In genomic region chr6:140472345-140472744, GRCm38 (mm10) we compare ENCODE assay signal across 10 mouse cellular contexts. TPM values are rescaled to one million over a fixed set of nuclear protein-coding genes. Genes with fewer than 3 reads are reported as not detected.
DNase-seq lines count a peak whose midpoint lies in the region; ATAC-seq and TF ChIP-seq lines count a peak whose summit lies in the region.
"Had no signal": no experiment of that assay in that cellular context is flagged by ENCODE, and none has a peak within 500 bp of the region (broad histone marks: within the 10 kb centered on the region; RNA-seq: fewer than 3 reads in every experiment).

No protein-coding gene starts in this region.

- no peaks in the 10 kb centered on the region for H3K9me3 ChIP-seq in hindbrain, embryonic 14.5 days (ENCODE audit: control insufficient read depth, low read length)
- no peaks in the 10 kb centered on the region for H3K9me3 ChIP-seq in hindbrain, embryonic 12.5 days (replicated peaks)
- no peaks in the 10 kb centered on the region for H3K9me3 ChIP-seq in ES-E14 (ENCODE audit: control insufficient read depth, insufficient read depth, low read depth, low read length)
- H3K9me3 ChIP-seq: limb, embryonic 13.5 days; stomach, embryonic 15.5 days had no signal

- no peak for ATAC-seq in hindbrain, embryonic 14.5 days (ENCODE audit: low FRiP score)
- ATAC-seq in hindbrain, embryonic 12.5 days (ENCODE audit: low FRiP score): no peak

- H3K4me2 ChIP-seq in hindbrain, embryonic 14.5 days (replicated peaks): no peak overlapping the region
- no peak overlapping the region for H3K4me2 ChIP-seq in hindbrain, embryonic 12.5 days (replicated peaks)
- H3K4me2 ChIP-seq: limb, embryonic 13.5 days; stomach, embryonic 15.5 days had no signal

- no peaks in the 10 kb centered on the region for H3K27me3 ChIP-seq in hindbrain, embryonic 14.5 days (ENCODE audit: control insufficient read depth, insufficient read depth, low read length)
- no peaks in the 10 kb centered on the region for H3K27me3 ChIP-seq in hindbrain, embryonic 12.5 days
- H3K27me3 ChIP-seq: limb, embryonic 13.5 days; stomach, embryonic 15.5 days had no signal

- no peak overlapping the region for H3K27ac ChIP-seq in hindbrain, embryonic 14.5 days
- no peak overlapping the region for H3K27ac ChIP-seq in hindbrain, embryonic 12.5 days
- H3K27ac ChIP-seq in ES-E14 (ENCODE audit: insufficient read depth, low read depth, low read length, poor library complexity, severe bottlenecking): no peak overlapping the region
- H3K27ac ChIP-seq: limb, embryonic 13.5 days; stomach, embryonic 15.5 days had no signal

- in situ Hi-C loops in ES-E14 (cut with MboI; ENCODE audit: low sequenced_read_pairs in 2 of 2, unreplicated experiment in 2 of 2): no loop called here

- no peaks in the 10 kb centered on the region for H3K36me3 ChIP-seq in hindbrain, embryonic 14.5 days (replicated peaks; ENCODE audit: control insufficient read depth, insufficient read depth)
- H3K36me3 ChIP-seq in hindbrain, embryonic 12.5 days: no peaks in the 10 kb centered on the region
- H3K36me3 ChIP-seq in ES-E14 (ENCODE audit: control insufficient read depth, insufficient read depth, low read length, poor library complexity, severe bottlenecking): no peaks in the 10 kb centered on the region
- H3K36me3 ChIP-seq: limb, embryonic 13.5 days; stomach, embryonic 15.5 days had no signal

- WGBS in hindbrain, embryonic 14.5 days: 60% methylated on average over 4 of the region's 4 CpGs
- WGBS in hindbrain, embryonic 12.5 days: 61% methylated on average over 4 of the region's 4 CpGs

- H3K4me3 ChIP-seq in hindbrain, embryonic 14.5 days (replicated peaks; ENCODE audit: low read length): no peak overlapping the region
- no peak overlapping the region for H3K4me3 ChIP-seq in hindbrain, embryonic 12.5 days
- no peak overlapping the region for H3K4me3 ChIP-seq in ES-E14 (ENCODE audit: insufficient read depth in 1 of 2, low read depth in 1 of 2, low read length in 2 of 2, poor library complexity in 1 of 2, severe bottlenecking in 1 of 2)
- H3K4me3 ChIP-seq: limb, embryonic 13.5 days; stomach, embryonic 15.5 days had no signal

- H3K4me1 ChIP-seq in hindbrain, embryonic 14.5 days (replicated peaks; ENCODE audit: control insufficient read depth, insufficient read depth, low read length): peaks cover 9% of the 10 kb centered on the region
- peaks cover 6% of the 10 kb centered on the region for H3K4me1 ChIP-seq in hindbrain, embryonic 12.5 days
- H3K4me1 ChIP-seq in ES-E14 (ENCODE audit: control insufficient read depth in 2 of 2, insufficient read depth in 2 of 2, low read length in 2 of 2, poor library complexity in 1 of 2): no peaks in the 10 kb centered on the region; a peak in 1 of 4 replicates

- no peak overlapping the region for H3K9ac ChIP-seq in hindbrain, embryonic 14.5 days
- H3K9ac ChIP-seq in hindbrain, embryonic 12.5 days: no peak overlapping the region
- no peak overlapping the region for H3K9ac ChIP-seq in ES-E14 (ENCODE audit: insufficient read depth, low read depth, low read length, poor library complexity, severe bottlenecking)
- H3K9ac ChIP-seq: limb, embryonic 13.5 days; stomach, embryonic 15.5 days had no signal

- DNase-seq in hindbrain, embryonic 14.5 days (ENCODE audit: low spot score): peak; percentile 64
- peak; percentile 85 for DNase-seq in ES-E14 (ENCODE audit: low read depth, low spot score)
- DNase-seq in cerebellum, adult 18-20 months: peak; percentile 84 to 88
- peak; percentile 62 to 85 for DNase-seq in frontal cortex, postnatal 36 days (ENCODE audit: low spot score in 2 of 2)
- peak; percentile 68 to 78 for DNase-seq in kidney, postnatal 4 days
- DNase-seq in lung, postnatal 14 days: peak; percentile 80
- DNase-seq in testis, postnatal 14 days (ENCODE audit: low spot score): peak; percentile 20

TF ChIP-seq in ES-E14, 5 proteins besides CTCF, POLR2A, EP300 and RAD21:
- TF ChIP-seq HCFC1 (IDR thresholded peaks at IDR 0.05; ENCODE audit: borderline replicate concordance, insufficient read depth, low read length) (no peak), ZNF384 (IDR thresholded peaks at IDR 0.05; ENCODE audit: low read depth, low read length) (no peak), ZC3H11A (IDR thresholded peaks at IDR 0.05; ENCODE audit: borderline replicate concordance, low read depth, low read length) (no peak), CHD2 (IDR thresholded peaks at IDR 0.05; ENCODE audit: low read depth, low read length) (no peak), MAFK (IDR thresholded peaks at IDR 0.05; ENCODE audit: insufficient read depth, low read depth, low read length) (no peak)

RNA-seq across cellular contexts. Expression of gene Plekha5, which starts 48.5 kb away (rescaled TPM):
- polyA plus RNA-seq in hindbrain, embryonic 14.5 days (2014; fragmentation: Nextera tagmentation; extraction: Ambion mirVana): 37.8 and 38.6 TPM in 2 replicates
- 49.4 and 50.9 TPM in 2 replicates for polyA plus RNA-seq in hindbrain, embryonic 12.5 days (2016; fragmentation: Nextera tagmentation; extraction: Ambion mirVana)
- 22.6 and 26.1 TPM in 2 replicates for total RNA-seq in ES-E14 (2012; rRNA removed)

Comparison
In these comparisons a context has a peak if more than half of its experiments do, and no peak if none do; other contexts are left out.
1. DNase-seq: peak in every context shown above with its lines; median percentile 86 in cerebellum, adult 18-20 months; 85 in ES-E14; 80 in lung, postnatal 14 days; 74 in frontal cortex, postnatal 36 days; 73 in kidney, postnatal 4 days; 64 in hindbrain, embryonic 14.5 days; 20 in testis, postnatal 14 days.